Mouse (Mus musculus) adrenal gland, postnatal 36 days (tissue): Measurements from ENCODE around the gene Tsc22d3. TPM values are rescaled to one million over a fixed set of nuclear protein-coding genes. Genes with fewer than 3 reads are reported as not detected.

Experiments
- DNase-seq, 2 experiments: peaks; one replicate each; pipeline ENCODE4 v3.0.0; 2021; ENCODE audit warnings: mixed read lengths in 1 of 2
- long read RNA-seq, 2 experiments: library from polyadenylated mRNA; stranded (forward); transcript quantifications; one replicate each; pipeline ENCODE4 v2.0.0; 2021; ENCODE audit warnings: borderline sequencing depth in 2 of 2
- total RNA-seq, 2 experiments: library from RNA; stranded (reverse); gene quantifications; 2 replicates each; pipeline ENCODE4 v1.2.3; 2021

Gene Tsc22d3
- 100 to 1,000 TPM; 118 to 142 TPM for total RNA-seq
- long read RNA-seq, experiment 1, transcript Tsc22d3-203 (4 exons, 1,552 nt) = minor isoform, 13 of 189 reads
- long read RNA-seq, experiment 1, transcript Tsc22d3-202 (3 exons, 1,790 nt) = minor isoform, 15 of 189 reads
- long read RNA-seq, experiment 1, transcript Tsc22d3-201 (3 exons, 1,974 nt) = major isoform, 82 of 189 reads
- long read RNA-seq, experiment 1, partial matches to known transcripts = 3 of 189 reads
- long read RNA-seq, experiment 1, other reads (novel, unspliced or antisense) = 74 of 189 reads
- long read RNA-seq, experiment 2, transcript Tsc22d3-201 (3 exons, 1,974 nt) = major isoform, 11 of 35 reads
- long read RNA-seq, experiment 2, partial matches to known transcripts = 1 of 35 reads
- long read RNA-seq, experiment 2, other reads (novel, unspliced or antisense) = 18 of 35 reads

DNA sequence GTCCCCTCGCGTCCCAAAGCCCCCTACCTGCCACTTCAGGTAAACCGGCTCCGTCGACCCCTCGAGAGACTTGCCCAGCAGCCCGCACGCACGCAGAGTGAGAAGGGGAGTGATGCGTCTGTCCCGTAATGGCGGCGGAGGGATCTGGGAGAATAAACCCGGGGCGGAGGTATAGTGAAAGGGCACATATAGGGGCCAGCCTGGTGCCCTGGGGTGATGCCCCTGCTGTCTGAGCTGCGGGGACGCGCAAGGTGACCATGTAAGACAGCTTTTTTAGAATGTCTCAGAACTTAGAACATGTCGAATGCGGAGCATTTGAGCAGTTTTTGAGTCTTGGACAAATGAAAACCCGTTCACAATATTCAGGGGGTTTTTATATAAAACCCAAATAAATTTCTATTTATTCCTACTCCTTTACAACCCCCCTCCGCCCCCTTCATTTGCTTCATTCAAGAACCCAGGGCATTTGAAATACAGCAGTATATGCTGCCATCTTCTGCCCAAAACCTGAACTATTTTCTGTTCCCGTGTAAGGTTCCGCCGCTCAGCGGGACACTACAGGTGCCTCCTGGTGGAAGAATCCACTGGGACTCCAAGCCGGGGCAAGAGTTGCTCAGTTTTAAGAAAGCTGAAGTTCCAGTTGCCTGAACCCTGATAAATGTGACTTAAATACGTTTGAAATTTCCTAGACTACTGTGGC is at the start of gene Tsc22d3:
TSS of gene Tsc22d3 (minus strand) at position 250 of the 700 bp plus-strand sequence.
- DNase-seq = peak; percentile 62 to 71

DNA sequence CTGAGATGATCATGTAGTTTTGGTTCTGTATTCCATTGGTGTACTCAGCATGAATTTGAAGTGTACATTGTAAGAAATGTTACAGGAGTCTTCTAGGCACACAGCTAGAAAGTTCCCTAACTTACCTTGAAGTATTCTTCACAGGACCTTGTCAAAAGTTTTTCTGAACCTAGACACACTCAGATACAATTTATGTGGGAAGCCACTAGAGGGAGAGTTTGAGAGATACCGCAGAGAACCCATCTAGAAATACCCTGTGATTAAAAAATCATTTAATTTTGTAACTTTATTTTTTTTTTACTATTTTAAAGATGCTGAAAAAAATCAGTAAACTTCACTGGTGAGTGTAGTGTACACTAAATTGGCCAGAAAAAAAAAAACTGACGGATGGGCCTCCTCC is 39.1 kb upstream of the Tsc22d3 start:
- no peak for DNase-seq

DNA sequence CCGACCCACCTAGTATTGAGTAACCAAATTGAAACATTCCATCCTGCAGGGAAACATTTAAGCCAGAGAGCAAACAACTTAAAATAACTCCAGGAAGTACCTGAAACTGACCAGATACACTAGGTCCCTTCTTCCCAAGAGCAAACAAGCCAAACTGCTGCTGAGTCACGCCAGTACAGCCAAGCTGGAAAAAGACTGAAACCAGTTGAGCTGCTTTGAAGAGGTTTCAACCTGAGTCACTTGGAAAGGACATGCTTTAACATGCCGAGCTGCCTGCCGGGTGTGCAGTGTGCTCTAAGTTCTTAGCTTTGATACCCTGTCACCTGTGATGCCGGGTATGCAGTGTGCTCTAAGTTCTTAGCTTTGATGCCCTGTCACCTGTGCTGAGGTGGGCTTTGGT is 37.6 kb upstream of the Tsc22d3 start:
- DNase-seq = peak in 1 of 2 experiments; percentile 5

DNA sequence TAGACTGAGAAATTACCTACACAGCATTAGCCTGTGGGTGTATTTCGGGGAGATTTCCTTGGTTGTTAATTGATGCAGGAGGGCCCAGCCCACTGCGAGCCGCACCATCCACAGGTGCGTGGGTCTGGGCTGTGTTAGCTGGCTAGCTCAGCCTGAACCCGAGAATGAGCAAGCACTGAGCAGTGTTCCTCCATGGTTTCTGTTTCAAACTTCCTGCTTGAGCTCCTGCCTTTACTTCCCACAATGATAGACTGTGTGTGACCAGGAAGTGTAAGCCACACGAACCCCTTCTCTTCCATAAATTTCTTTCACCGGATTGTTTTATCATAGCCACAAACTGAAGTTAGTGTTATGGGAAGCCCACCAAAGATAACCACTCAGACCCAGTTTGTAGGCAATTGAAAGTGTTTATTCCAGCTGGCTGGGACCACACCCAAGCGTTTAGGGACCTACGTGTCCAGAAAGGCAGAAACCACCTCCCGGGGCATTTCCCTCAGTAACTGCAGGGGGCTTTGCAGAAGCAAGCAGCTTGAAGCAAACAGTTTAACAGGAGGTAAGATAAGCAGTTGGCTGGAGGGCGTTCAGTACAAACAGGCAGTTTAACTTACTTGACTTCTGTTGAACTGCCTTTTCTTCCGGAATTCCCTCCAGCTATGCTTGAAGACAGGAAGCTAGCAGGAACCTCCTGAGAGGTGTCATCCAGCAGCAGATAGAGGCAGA is 24.6 kb upstream of the Tsc22d3 start:
- no peak for DNase-seq

DNA sequence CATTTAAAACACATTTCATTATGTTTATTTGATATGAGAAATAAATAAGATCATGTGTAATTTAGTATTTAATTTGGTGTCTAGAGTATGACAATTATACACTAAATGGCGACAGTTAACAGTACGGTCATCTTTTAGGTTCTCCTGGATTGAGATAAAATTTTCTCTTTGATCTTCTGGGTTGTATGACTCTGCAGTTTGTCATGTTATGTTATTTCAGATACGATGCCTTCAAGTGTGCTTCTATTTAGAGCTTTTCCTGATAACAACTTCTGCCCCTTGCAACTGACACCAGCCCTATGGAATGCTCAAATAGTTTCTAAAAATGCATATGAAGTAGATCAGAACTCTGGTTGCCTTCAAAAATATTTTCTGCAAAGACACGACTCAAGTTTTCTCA is 9.5 kb upstream of the Tsc22d3 start:
- no peak for DNase-seq

DNA sequence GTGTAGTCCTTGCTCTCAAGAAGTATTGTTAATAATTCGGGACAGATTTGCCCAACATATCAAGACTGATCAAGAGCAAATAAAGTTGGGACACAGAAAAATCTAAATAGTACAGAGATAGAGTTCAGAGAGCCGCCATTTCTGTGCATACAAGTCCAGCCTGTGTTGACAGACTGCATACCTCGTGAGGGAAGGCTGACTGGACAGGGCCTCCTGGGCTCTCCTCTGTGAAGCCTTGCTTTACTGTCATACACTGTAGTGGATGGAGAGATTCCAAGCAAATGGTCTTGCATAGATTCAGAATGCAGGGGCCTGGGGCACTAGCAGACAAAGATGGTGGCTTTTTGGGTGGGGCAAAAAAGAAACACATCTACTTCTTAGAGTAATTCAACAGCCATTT is 1.4 kb upstream of the Tsc22d3 start:
- no peak for DNase-seq

DNA sequence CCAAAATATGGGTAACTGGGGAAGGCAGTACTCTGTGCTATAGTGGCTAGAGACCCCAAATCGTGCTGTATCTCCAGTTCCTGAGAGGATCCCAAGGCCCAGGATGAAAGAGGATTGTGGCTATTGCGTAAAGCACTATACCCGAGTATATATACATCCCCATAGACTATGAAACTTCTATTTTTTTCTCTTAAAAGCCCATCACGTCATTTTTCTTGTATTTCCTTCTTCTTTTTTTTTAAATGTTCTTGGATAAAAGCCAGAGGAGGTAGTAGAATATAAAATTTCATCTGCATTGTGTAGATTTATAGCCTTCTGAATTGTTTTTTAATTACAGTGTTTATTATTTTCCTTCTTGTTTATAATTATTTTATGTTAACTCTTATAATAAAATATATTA is 852 bp upstream of the Tsc22d3 start:
- no peak for DNase-seq

DNA sequence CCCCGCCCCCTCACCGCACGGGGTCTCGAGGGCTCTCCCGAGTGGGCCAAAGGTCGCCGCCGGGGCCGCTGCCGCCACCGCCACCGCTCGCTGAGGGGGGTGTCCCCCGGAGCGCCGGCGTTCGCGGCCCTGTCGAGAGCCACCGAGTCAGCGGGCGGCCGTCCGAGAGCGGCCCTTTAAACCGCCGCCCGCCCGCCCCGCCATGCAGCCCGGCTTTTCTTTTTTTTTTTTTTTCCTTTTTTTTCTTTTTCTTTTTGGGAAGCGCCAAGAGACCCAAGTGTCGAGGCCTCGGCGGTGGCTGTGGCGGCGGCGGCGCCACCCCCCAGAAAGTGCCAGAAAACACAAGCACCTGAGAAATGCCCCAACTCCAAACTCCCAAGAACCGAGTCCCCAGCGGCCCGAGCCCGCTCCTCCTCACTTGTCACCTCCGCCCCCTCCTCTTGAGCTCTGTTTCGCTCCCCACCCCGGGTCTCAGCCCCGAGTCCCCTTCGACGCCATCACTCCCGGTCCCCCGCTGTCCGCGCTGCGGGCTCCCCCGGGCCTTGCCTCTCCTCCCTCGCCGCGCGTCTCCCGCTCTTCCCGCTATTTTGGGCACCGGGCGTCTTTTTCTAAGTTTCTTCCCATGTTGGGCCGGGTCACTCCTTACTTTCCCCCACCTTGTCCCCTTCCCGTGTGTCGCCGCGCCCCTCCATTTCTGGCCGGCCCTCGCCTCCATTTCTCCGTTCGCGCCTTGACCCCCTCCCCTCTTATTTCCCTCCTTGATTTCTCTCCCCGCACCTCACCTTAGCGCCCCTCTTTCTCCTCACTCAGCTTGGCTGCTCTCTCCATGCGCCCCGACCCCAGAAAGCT is 674 bp downstream of the Tsc22d3 start:
- peak; percentile 17 to 36 for DNase-seq

DNA sequence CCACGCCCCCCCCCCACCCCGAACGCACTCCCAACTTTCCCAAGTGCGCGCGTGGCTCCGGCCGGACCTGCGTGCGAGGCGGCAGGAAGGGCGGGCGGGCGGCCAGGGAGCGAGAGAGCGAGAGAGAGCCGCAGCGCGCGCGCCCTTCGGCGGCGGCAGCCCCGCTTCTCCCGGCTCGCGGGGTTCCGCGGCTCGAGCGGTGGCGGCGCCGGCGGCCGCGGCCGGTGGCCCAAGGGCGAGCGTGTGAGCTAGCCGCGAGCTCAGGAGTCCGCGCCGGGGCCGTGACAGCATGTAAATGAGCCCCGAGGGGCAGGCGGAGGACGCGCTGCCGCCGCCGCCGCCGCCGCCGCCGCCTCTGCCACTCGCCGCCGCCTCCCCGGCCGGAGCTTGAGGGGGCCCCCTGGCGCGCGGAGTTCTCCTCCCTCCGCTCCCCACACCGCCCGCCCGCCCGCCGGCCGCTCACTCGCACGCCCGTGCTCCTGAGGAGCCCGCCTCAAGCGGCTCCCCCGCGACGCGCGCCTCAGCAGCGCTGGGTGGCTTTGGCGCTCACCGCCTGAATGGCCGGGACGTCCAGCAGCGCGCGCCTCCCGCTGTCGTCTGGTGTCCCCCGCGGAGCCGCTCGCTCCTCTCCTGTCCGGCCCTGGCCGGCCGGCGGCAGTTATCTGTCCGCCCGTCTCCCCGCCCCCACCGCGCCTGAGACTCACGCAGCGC is 1.5 kb downstream of the Tsc22d3 start:
- DNase-seq = peak; percentile 77 to 86

DNA sequence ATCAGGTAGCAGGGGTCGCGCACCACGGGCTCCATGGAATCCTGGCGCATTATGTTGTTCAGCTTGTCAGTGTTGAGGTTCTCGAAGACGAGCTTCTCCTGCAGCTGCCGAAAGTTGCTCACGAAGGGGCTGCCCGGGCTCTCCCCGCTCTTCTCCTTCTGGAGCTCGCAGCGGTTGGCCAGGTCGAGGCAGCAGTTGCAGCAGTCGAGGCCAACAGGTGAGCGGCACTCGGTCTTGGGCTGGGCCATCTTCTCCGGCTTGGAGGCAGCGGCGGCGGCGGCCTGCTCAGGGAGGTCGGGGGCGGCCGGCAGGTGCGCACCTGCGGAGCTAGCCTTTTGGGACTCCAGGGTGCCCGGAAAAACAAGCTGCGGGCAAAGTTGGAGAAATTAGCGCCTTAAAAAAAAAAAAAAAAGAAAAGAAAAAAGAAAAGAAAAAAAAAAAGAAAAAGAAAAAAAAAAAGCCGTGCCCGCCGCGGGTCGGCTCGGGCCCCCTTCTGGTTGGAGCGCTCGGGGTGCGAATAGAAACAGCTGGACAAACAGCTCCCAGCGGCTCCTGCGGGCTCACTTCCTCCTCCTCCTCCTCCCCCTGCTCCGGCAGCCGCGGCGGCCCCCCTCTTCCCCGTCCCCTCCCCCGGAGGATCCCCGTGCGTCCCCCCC is 2.1 kb downstream of the Tsc22d3 start:
- peak; percentile 17 to 21 for DNase-seq

DNA sequence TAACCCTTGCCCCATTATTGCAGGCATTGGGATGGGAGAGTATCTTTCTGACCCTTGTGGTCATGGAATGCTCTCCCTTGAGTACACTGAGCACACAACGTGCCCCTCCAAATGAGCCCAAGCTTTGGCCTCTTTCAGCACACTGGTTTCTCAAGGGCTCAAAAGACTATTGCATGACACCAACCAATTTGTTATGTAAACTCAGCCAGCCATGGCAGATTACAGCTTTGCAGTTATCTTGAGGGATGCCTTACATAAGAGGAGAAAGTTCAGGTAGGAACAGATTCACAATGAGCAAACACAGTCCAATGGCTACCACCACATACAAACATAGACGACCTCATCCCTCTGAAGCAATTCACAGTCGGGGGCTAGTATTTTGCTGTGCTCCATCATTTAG is 9.3 kb downstream of the Tsc22d3 start:
- DNase-seq = no peak

DNA sequence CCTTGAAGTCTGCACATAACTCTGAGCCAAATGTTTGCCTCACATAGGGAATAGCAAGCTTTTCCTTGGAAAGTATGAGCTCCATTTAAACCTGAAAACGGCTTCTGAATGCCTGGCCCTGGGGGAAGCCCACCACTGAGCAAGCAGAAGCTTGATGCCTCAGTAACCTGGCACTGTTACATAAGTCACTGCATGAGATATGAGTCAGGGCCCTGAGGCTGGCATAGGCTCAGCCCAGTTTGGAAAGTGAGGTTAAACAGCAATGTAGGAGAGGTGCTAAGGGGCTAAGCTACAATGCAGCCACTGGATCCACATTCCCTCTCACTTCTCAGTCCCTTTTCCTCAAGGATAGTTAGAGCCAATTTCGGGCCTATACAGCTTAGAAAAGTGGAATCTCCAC is 10.3 kb downstream of the Tsc22d3 start:
- peak; percentile 36 to 45 for DNase-seq

DNA sequence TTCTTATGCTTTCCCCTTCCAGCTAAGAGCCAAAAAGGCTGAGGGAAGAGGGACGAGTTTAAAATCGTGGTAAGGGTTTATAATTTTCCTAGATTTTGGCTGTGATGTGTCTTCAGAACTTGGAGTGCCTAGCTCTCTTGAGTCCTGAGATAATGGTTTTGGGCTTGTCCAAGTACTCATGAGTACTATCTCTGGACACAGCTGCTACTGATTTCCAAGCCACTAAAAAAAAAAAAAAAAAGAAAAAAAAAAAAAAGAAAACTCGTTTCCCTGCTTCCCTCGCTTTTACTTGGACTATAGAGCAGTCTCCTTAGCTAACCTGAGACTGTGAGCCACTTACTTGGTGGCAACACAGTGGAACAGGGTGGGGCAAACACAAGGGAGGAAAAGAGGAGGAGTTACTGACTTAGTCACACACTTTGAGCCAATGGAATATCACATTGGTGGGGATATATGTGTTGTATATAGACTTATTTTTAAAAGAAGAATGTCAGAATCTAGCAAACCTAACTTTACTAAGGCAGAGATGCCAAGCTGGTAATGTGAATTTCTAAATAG is 11.2 kb downstream of the Tsc22d3 start:
- DNase-seq = no peak

DNA sequence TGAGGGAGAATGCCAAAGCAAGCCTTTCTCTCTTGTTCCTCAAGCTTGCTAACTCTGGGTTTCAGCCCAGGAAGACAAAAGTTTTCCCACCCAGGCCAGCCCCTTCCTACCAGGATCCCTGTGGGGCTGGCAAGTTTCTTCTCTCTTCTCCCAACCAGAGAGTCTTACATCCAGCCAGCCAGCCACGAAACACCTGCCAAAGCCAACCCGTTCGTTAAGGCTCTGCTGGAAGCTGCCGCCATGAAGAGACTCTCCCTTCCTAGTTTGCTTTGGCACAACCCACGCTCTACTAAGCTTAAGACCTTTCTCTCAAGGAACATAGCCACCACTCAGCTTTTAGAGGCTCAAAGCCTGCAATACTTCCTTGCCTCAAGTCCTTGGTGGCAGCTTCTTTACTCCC is 11.9 kb downstream of the Tsc22d3 start:
- DNase-seq = no peak

DNA sequence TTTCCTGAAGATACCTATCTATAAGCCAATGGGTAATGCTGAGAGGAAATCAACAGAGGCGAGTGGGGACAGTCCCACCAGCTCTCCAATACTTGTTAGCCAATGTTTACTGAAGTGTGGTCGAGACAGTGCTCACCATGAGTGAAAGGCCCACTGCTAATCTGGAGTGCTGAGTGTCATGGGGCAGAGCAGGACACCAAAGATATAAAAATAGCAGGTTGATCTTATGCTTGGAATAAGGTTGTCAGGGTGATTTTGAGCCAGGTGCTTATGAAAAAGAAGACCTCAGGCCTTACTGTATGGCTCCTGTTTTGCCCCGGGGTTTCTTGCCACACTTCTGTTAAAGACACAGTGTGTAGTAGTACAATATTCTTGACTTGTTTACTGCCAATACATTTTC is 20.0 kb downstream of the Tsc22d3 start:
- DNase-seq = no peak

DNA sequence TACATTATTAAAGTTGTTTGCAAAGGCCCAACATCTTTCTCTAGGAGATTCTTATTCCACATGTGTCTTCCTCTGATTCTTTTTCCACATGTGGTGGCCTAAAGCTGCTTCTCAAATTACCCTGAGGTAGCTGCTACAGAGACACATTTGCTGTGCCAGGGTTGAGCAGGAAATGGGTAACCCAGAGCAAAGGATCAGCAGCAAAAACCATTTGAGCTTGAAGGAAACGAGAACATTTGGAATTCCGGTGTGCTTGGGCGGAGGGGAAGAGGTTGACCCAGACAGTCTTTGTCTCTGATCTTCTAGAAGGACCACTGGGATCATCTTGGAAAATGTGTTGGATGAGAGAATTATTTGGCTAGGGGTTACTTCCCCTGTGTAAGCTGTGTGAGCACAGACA is 24.8 kb downstream of the Tsc22d3 start:
- DNase-seq = no peak

DNA sequence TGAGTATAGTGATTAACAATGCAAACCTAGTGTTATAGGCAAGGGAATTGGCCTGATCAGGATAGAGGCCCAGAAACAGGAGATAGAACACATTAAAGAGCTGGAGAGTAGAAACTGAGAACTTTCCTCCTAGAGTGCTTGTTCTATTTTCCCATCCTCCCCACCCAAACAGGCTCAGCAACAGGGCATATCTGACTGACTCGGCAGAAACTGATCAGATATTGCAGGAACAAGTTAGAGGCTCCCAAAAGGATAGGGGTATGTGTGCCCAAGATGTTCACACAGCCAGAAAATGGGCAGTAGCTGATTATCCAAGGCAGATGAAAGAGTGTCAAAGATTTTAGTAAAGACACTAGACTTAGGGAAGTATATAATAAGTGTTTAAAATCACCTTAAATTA is 25.3 kb downstream of the Tsc22d3 start:
- no peak for DNase-seq

DNA sequence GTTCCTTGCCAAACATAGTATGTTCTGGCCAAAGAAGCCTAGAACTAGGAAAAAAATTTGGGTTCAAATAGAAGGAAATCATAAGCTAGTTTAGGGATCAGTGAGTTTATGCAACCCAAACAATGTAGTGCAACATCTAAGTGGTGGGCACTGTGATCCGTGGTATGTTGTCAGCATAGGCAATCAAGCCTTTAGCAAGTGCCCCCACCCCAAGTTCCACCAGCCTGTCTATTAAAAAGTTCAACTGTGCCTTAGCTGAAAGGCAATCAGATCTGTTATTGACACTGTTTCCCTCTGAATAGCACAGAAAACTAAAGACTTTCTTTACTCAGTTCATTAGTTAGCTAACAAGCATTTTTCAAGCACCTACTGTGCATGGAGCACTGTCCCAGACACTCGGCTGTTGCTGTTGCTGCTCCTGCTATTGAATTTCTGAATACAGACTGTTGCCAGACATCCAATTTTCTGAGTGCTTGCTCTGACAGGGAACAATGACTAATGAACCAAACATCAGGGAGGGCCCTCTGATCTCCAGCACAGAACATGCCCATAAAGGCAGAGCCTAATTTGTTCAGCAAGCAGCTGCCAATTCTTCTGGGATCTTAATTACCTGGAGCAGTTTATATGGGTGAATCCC is 27.6 kb downstream of the Tsc22d3 start:
- no peak for DNase-seq

DNA sequence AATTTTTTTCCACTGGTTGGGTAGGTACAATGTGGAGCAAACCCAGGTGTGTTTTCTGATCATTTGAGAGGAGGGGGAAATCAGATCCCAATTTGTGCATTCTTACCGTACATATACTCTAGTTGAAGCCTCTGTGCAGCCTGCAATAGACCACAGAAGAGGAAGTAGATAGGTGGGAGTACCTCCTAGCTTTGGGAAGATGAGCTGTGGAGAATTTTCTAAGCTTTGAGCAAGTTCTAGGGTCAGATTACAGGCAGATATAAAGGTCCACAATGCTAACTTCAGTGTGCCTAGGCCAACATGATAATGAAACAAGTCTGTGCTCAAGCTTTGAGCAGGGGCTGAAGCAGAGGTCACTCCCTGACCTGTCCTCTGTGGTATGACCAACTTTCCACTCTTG is 30.9 kb downstream of the Tsc22d3 start:
- no peak for DNase-seq
